Mouse (Mus musculus): ENCODE data around the gene Dctpp1.

GRCm38 (mm10) chr7:127273118-127273923, 12.8 kb upstream of the Dctpp1 start:
- TF ChIP-seq CTCF (IDR thresholded peaks at IDR 0.05; ENCODE audit: borderline replicate concordance, insufficient read depth, low read depth, low read length) (no peak), POLR2A (IDR thresholded peaks at IDR 0.05; ENCODE audit: borderline replicate concordance, insufficient read depth, low read length) (no peak)

Data from cerebellum, adult 2 months (tissue).